Mouse (Mus musculus) stomach, postnatal 0 days (tissue): ENCODE data around the gene Prss21. TPM values are rescaled to one million over a fixed set of nuclear protein-coding genes. Genes with fewer than 3 reads are reported as not detected.

Experiments
- ATAC-seq: fragments of 200-750 bp; cut with Nextera tagmentation; 2 replicates; pipeline ENCODE4 v1.8.0; 2017; ENCODE audit not compliant: low FRiP score, low TSS enrichment
- DNase-seq: peaks from one replicate; pipeline ENCODE4 v3.0.0-alpha.2; 2016; ENCODE audit warnings: low spot score
- H3K27ac ChIP-seq: fragments of 300-500 bp; sonication (generic); replicated peaks from 2 replicates; pipeline ENCODE4 v1.5.1; 2014; ENCODE audit warnings: mild to moderate bottlenecking, control low read depth
- H3K27me3 ChIP-seq: fragments of 300-500 bp; sonication (generic); 2 replicates; pipeline ENCODE4 v1.6.1; 2014; ENCODE audit warnings: low read length; ENCODE audit not compliant: control insufficient read depth, insufficient read depth
- H3K36me3 ChIP-seq: fragments of 300-500 bp; sonication (generic); 2 replicates; pipeline ENCODE4 v1.6.1; 2014; ENCODE audit warnings: low read length, mixed read lengths; ENCODE audit not compliant: control insufficient read depth, insufficient read depth
- H3K4me1 ChIP-seq: fragments of 300-500 bp; sonication (generic); replicated peaks from 2 replicates; pipeline ENCODE4 v1.6.1; 2014; ENCODE audit warnings: antibody characterized with exemption; ENCODE audit not compliant: control insufficient read depth, insufficient read depth
- H3K4me2 ChIP-seq: fragments of 300-500 bp; sonication (generic); replicated peaks from 2 replicates; pipeline ENCODE4 v1.6.1; 2014; ENCODE audit warnings: low read depth, mild to moderate bottlenecking, control low read depth, moderate library complexity
- H3K4me3 ChIP-seq: fragments of 300-500 bp; sonication (generic); 2 replicates; pipeline ENCODE4 v1.5.1; 2014; ENCODE audit warnings: low read depth, low read length, control low read depth
- H3K9ac ChIP-seq: fragments of 300-500 bp; sonication (generic); 2 replicates; pipeline ENCODE4 v1.6.1; 2014; ENCODE audit warnings: mild to moderate bottlenecking, low read length, control low read depth, mixed read lengths
- H3K9me3 ChIP-seq: fragments of 300-500 bp; sonication (generic); 2 replicates; pipeline ENCODE4 v1.6.1; 2016; ENCODE audit warnings: low read length; ENCODE audit not compliant: control insufficient read depth
- CTCF ChIP-seq: IDR thresholded peaks from 2 replicates; pipeline ENCODE4 v1.5.1; 2016; ENCODE audit warnings: antibody characterized with exemption, low read depth, mild to moderate bottlenecking, moderate library complexity
- EP300 ChIP-seq: optimal IDR thresholded peaks from 2 replicates; pipeline ENCODE3; 2016; ENCODE audit warnings: antibody characterized with exemption
- WGBS: fragments of 180-500 bp; shearing (Covaris S2); extraction: QIAGEN DNeasy Blood & Tissue Kit; methylation state at CpG from one replicate; pipeline ENCODE4 v1.1.7; 2014; 5-methylcytosine and 5-hydroxymethylcytosine counted together
- polyA plus RNA-seq: library from polyadenylated mRNA; unstranded; fragments of >200 nt; fragmentation: Nextera tagmentation; extraction: Ambion mirVana; gene quantifications from 2 replicates; pipeline ENCODE4 v1.2.1, GENCODE M21; 2015

The Prss21 gene
- polyA plus RNA-seq, 1 experiment from 2014 or later = not detected

- no peak overlapping the region for H3K4me3 ChIP-seq
- no peak overlapping the region for H3K4me2 ChIP-seq
- 50% methylated on average over 18 of the region's 19 CpGs for WGBS
- no peaks in the 10 kb centered on the region for H3K36me3 ChIP-seq
- ATAC-seq (peak; percentile 54), DNase-seq (peak; percentile 81)
- no peak overlapping the region for H3K9ac ChIP-seq
- H3K27ac ChIP-seq = no peak overlapping the region
- H3K27me3 ChIP-seq = no peaks in the 10 kb centered on the region
- no peaks in the 10 kb centered on the region for H3K4me1 ChIP-seq
- no peaks in the 10 kb centered on the region for H3K9me3 ChIP-seq
- TF ChIP-seq EP300 = no peak
- TF ChIP-seq CTCF = peak; percentile 85
Observed at GRCm38 (mm10) chr17:23850853-23851749, 16.8 kb upstream of the Prss21 start.

- no peak for TF ChIP-seq EP300
- TF ChIP-seq CTCF = peak; percentile 80
- Histone ChIP-seq H3K4me1 (no peaks in the 10 kb centered on the region), H3K36me3 (no peaks in the 10 kb centered on the region), H3K9ac (no peak overlapping the region), H3K9me3 (no peaks in the 10 kb centered on the region), H3K4me2 (no peak overlapping the region), H3K4me3 (no peak overlapping the region), H3K27me3 (no peaks in the 10 kb centered on the region), H3K27ac (no peak overlapping the region)
- peak; percentile 47; the same call in 1 of the 2 replicates for ATAC-seq
- 37% methylated on average over 5 of the region's 5 CpGs for WGBS
- DNase-seq = peak; percentile 70
Observed at GRCm38 (mm10) chr17:23853292-23853691, 14.6 kb upstream of the Prss21 start.

- 81% methylated on average over 10 of the region's 10 CpGs for WGBS
- no peak overlapping the region for H3K4me2 ChIP-seq
Observed at GRCm38 (mm10) chr17:23854229-23854765, 13.6 kb upstream of the Prss21 start.

DNA sequence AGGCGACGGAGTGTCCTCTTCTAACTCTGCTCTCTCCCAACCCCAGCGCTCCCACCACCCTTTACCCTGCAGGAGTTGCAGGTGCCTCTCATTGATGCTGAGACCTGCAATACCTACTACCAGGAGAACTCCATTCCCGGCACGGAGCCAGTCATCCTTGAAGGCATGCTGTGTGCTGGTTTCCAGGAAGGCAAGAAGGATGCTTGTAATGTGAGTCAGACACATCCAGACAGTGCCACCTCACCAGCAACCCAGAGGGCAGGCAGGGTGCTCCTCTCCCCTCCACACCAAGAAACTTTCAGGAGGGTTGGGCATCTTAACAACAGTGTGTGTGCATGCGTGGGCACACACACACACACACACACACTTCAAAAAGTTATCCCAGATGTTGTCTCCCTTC lies 10.7 kb upstream of the Prss21 start:
- Histone ChIP-seq H3K4me2 (no peak overlapping the region), H3K36me3 (no peaks in the 10 kb centered on the region), H3K27me3 (no peaks in the 10 kb centered on the region), H3K9ac (no peak overlapping the region), H3K9me3 (no peaks in the 10 kb centered on the region), H3K4me3 (no peak overlapping the region), H3K4me1 (no peaks in the 10 kb centered on the region), H3K27ac (no peak overlapping the region)
- WGBS = 83% methylated on average over 6 of the region's 6 CpGs
- no peak for TF ChIP-seq EP300
- no peak for TF ChIP-seq CTCF
- DNase-seq = no peak
- no peak for ATAC-seq

More at GRCm38 (mm10) chr17:23854229-23854765, 13.6 kb upstream of the Prss21 start:
- Histone ChIP-seq H3K27ac (no peak overlapping the region), H3K36me3 (no peaks in the 10 kb centered on the region), H3K27me3 (no peaks in the 10 kb centered on the region), H3K4me3 (no peak overlapping the region), H3K9ac (no peak overlapping the region), H3K4me1 (no peaks in the 10 kb centered on the region), H3K9me3 (no peaks in the 10 kb centered on the region)
- ATAC-seq (no peak), DNase-seq (no peak)
- TF ChIP-seq CTCF = no peak
- no peak for TF ChIP-seq EP300

- Histone ChIP-seq H3K4me2 (no peak overlapping the region), H3K36me3 (no peaks in the 10 kb centered on the region), H3K9ac (no peak overlapping the region), H3K4me3 (no peak overlapping the region), H3K9me3 (no peaks in the 10 kb centered on the region), H3K4me1 (no peaks in the 10 kb centered on the region), H3K27me3 (no peaks in the 10 kb centered on the region), H3K27ac (no peak overlapping the region)
- TF ChIP-seq CTCF (no peak), EP300 (no peak)
- ATAC-seq (0 out of 2 replicates have a peak, but pooled peaks have one; percentile 45), DNase-seq (no peak)
- 53% methylated on average over 2 of the region's 2 CpGs for WGBS
Observed at GRCm38 (mm10) chr17:23857913-23858312, 9.9 kb upstream of the Prss21 start.

GRCm38 (mm10) chr17:23862926-23863325 lies 4.9 kb upstream of the Prss21 start:
- Histone ChIP-seq H3K9me3 (no peaks in the 10 kb centered on the region), H3K4me1 (no peaks in the 10 kb centered on the region), H3K27ac (no peak overlapping the region), H3K36me3 (no peaks in the 10 kb centered on the region), H3K27me3 (no peaks in the 10 kb centered on the region), H3K4me3 (no peak overlapping the region), H3K9ac (no peak overlapping the region), H3K4me2 (no peak overlapping the region)
- ATAC-seq = no peak
- DNase-seq = no peak
- WGBS = 76% methylated on average over 4 of the region's 4 CpGs
- TF ChIP-seq EP300 (no peak), CTCF (no peak)
